Mouse (Mus musculus): ENCODE results near the gene Slc16a10. TPM values are rescaled to one million over a fixed set of nuclear protein-coding genes. Genes with fewer than 3 reads are reported as not detected.

Gene Slc16a10
- polyA plus RNA-seq, 1 experiment from 2014 or later = 6.3 TPM

- Histone ChIP-seq H3K9me3 (no peaks in the 10 kb centered on the region), H3K4me3 (no peak overlapping the region), H3K27ac (no peak overlapping the region), H3K36me3 (replicated peaks) (no peaks in the 10 kb centered on the region), H3K4me1 (peaks cover 5% of the 10 kb centered on the region; the same call in 1 of the 2 replicates), H3K27me3 (ENCODE audit: poor library complexity, severe bottlenecking) (no peaks in the 10 kb centered on the region)
- 84% methylated on average over 2 of the region's 2 CpGs for WGBS
- no peak for DNase-seq (ENCODE audit: extremely low spot score, low spot score)
Observed at GRCm38 (mm10) chr10:40094752-40095151, 47.3 kb downstream of the Slc16a10 start.

GRCm38 (mm10) chr10:40093526-40093925 lies 48.5 kb downstream of the Slc16a10 start:
- Histone ChIP-seq H3K4me1 (peaks cover 5% of the 10 kb centered on the region; the same call in 1 of the 2 replicates), H3K36me3 (replicated peaks) (no peaks in the 10 kb centered on the region), H3K27ac (no peak overlapping the region), H3K4me3 (no peak overlapping the region), H3K27me3 (ENCODE audit: poor library complexity, severe bottlenecking) (no peaks in the 10 kb centered on the region), H3K9me3 (no peaks in the 10 kb centered on the region)
- no peak for DNase-seq (ENCODE audit: extremely low spot score, low spot score)

GRCm38 (mm10) chr10:40091455-40091854 lies 50.6 kb downstream of the Slc16a10 start:
- H3K36me3 ChIP-seq (replicated peaks) = no peaks in the 10 kb centered on the region
- H3K4me3 ChIP-seq = no peak overlapping the region
- H3K27me3 ChIP-seq (ENCODE audit: poor library complexity, severe bottlenecking) = no peaks in the 10 kb centered on the region
- peaks cover 5% of the 10 kb centered on the region; the same call in 1 of the 2 replicates for H3K4me1 ChIP-seq
- H3K27ac ChIP-seq = no peak overlapping the region
- no peak for DNase-seq (ENCODE audit: extremely low spot score, low spot score)
- no peaks in the 10 kb centered on the region for H3K9me3 ChIP-seq
- 89% methylated on average over 2 of the region's 2 CpGs for WGBS

GRCm38 (mm10) chr10:40090504-40091428 lies 51.3 kb downstream of the Slc16a10 start:
- 91% methylated on average over 11 of the region's 11 CpGs for WGBS
- Histone ChIP-seq H3K36me3 (replicated peaks) (no peaks in the 10 kb centered on the region), H3K27ac (no peak overlapping the region), H3K27me3 (ENCODE audit: poor library complexity, severe bottlenecking) (no peaks in the 10 kb centered on the region), H3K4me1 (peaks cover 5% of the 10 kb centered on the region; the same call in 1 of the 2 replicates), H3K4me3 (no peak overlapping the region), H3K9me3 (no peaks in the 10 kb centered on the region)
- DNase-seq (ENCODE audit: extremely low spot score, low spot score) = no peak

GRCm38 (mm10) chr10:40084332-40085093 lies 57.5 kb downstream of the Slc16a10 start:
- Histone ChIP-seq H3K4me1 (peaks cover 13% of the 10 kb centered on the region), H3K27ac (no peak overlapping the region), H3K36me3 (replicated peaks) (no peaks in the 10 kb centered on the region), H3K27me3 (ENCODE audit: poor library complexity, severe bottlenecking) (no peaks in the 10 kb centered on the region), H3K9me3 (no peaks in the 10 kb centered on the region), H3K4me3 (no peak overlapping the region)
- DNase-seq (ENCODE audit: extremely low spot score, low spot score) = no peak
- 71% methylated on average over 12 of the region's 12 CpGs for WGBS

GRCm38 (mm10) chr10:40083556-40083955 lies 58.5 kb downstream of the Slc16a10 start:
- 90% methylated on average over 4 of the region's 4 CpGs for whole genome bisulfite sequencing
- DNase-seq (ENCODE audit: extremely low spot score, low spot score) = no peak
- H3K27me3 ChIP-seq (ENCODE audit: poor library complexity, severe bottlenecking) = no peaks in the 10 kb centered on the region

GRCm38 (mm10) chr10:40082668-40083067 lies 59.4 kb downstream of the Slc16a10 start:
- no peaks in the 10 kb centered on the region for H3K27me3 ChIP-seq (ENCODE audit: poor library complexity, severe bottlenecking)
- H3K36me3 ChIP-seq (replicated peaks) = no peaks in the 10 kb centered on the region
- no peak overlapping the region for H3K4me3 ChIP-seq
- 93% methylated on average over 7 of the region's 7 CpGs for WGBS
- no peaks in the 10 kb centered on the region for H3K9me3 ChIP-seq
- peaks cover 13% of the 10 kb centered on the region for H3K4me1 ChIP-seq
- no peak for DNase-seq (ENCODE audit: extremely low spot score, low spot score)
- H3K27ac ChIP-seq = no peak overlapping the region

More at GRCm38 (mm10) chr10:40083556-40083955, 58.5 kb downstream of the Slc16a10 start:
- H3K36me3 ChIP-seq (replicated peaks) = no peaks in the 10 kb centered on the region
- H3K4me1 ChIP-seq = peaks cover 13% of the 10 kb centered on the region
- H3K4me3 ChIP-seq = no peak overlapping the region
- H3K27ac ChIP-seq = no peak overlapping the region
- H3K9me3 ChIP-seq = no peaks in the 10 kb centered on the region

GRCm38 (mm10) chr10:40080533-40080932 lies 61.5 kb downstream of the Slc16a10 start:
- Histone ChIP-seq H3K4me1 (peaks cover 13% of the 10 kb centered on the region), H3K4me3 (no peak overlapping the region), H3K27me3 (ENCODE audit: poor library complexity, severe bottlenecking) (no peaks in the 10 kb centered on the region), H3K36me3 (replicated peaks) (no peaks in the 10 kb centered on the region), H3K27ac (no peak overlapping the region), H3K9me3 (no peaks in the 10 kb centered on the region)
- WGBS = 75% methylated on average over 10 of the region's 10 CpGs
- DNase-seq (ENCODE audit: extremely low spot score, low spot score) = no peak

GRCm38 (mm10) chr10:40079256-40079655 lies 62.8 kb downstream of the Slc16a10 start:
- Histone ChIP-seq H3K27ac (no peak overlapping the region), H3K4me1 (peaks cover 7% of the 10 kb centered on the region), H3K4me3 (no peak overlapping the region), H3K27me3 (ENCODE audit: poor library complexity, severe bottlenecking) (no peaks in the 10 kb centered on the region), H3K9me3 (no peaks in the 10 kb centered on the region), H3K36me3 (replicated peaks) (no peaks in the 10 kb centered on the region)
- DNase-seq (ENCODE audit: extremely low spot score, low spot score) = no peak
- 96% methylated on average over 2 of the region's 2 CpGs for WGBS

GRCm38 (mm10) chr10:40077960-40078353 lies 64.1 kb downstream of the Slc16a10 start:
- H3K27ac ChIP-seq = no peak overlapping the region
- no peak overlapping the region for H3K4me3 ChIP-seq
- 84% methylated on average over 6 of the region's 6 CpGs for WGBS
- H3K36me3 ChIP-seq (replicated peaks) = no peaks in the 10 kb centered on the region
- no peaks in the 10 kb centered on the region for H3K27me3 ChIP-seq (ENCODE audit: poor library complexity, severe bottlenecking)
- no peaks in the 10 kb centered on the region for H3K9me3 ChIP-seq
- peaks cover 4% of the 10 kb centered on the region; the same call in 1 of the 2 replicates for H3K4me1 ChIP-seq
- DNase-seq (ENCODE audit: extremely low spot score, low spot score) = no peak

GRCm38 (mm10) chr10:40077346-40077959 lies 64.6 kb downstream of the Slc16a10 start:
- Histone ChIP-seq H3K4me3 (no peak overlapping the region), H3K27me3 (ENCODE audit: poor library complexity, severe bottlenecking) (no peaks in the 10 kb centered on the region), H3K9me3 (no peaks in the 10 kb centered on the region), H3K36me3 (replicated peaks) (no peaks in the 10 kb centered on the region), H3K27ac (no peak overlapping the region), H3K4me1 (peaks cover 4% of the 10 kb centered on the region; the same call in 1 of the 2 replicates)
- WGBS = 92% methylated on average over 4 of the region's 4 CpGs
- no peak for DNase-seq (ENCODE audit: extremely low spot score, low spot score)

- H3K27me3 ChIP-seq (ENCODE audit: poor library complexity, severe bottlenecking) = no peaks in the 10 kb centered on the region
- WGBS = 90% methylated on average over 6 of the region's 6 CpGs
- no peaks in the 10 kb centered on the region for H3K9me3 ChIP-seq
- peaks cover 18% of the 10 kb centered on the region for H3K4me1 ChIP-seq
- no peaks in the 10 kb centered on the region for H3K36me3 ChIP-seq (replicated peaks)
- DNase-seq (ENCODE audit: extremely low spot score, low spot score) = no peak
- H3K4me3 ChIP-seq = no peak overlapping the region
- no peak overlapping the region for H3K27ac ChIP-seq
Observed at GRCm38 (mm10) chr10:40073608-40074007, 68.5 kb downstream of the Slc16a10 start.
